Mouse (Mus musculus): ENCODE results near the gene 0610010K14Rik.

The 0610010K14Rik gene

GRCm38 (mm10) chr11:70216103-70216502 is 21.6 kb downstream of the 0610010K14Rik start:
- no peak for DNase-seq (ENCODE audit: low spot score in 2 of 2)

GRCm38 (mm10) chr11:70215301-70215700 is 22.4 kb downstream of the 0610010K14Rik start:
- DNase-seq (ENCODE audit: low spot score in 2 of 2), result peak in 1 of 2 experiments; percentile 39

GRCm38 (mm10) chr11:70214856-70215209 is 22.9 kb downstream of the 0610010K14Rik start:
- no peak for DNase-seq (ENCODE audit: low spot score in 2 of 2)

- DNase-seq (ENCODE audit: low spot score in 2 of 2), result peak; percentile 47 to 61
These were observed 23.4 kb downstream of the 0610010K14Rik start for GRCm38 (mm10) chr11:70214191-70214855.

GRCm38 (mm10) chr11:70213736-70214135 is 24.0 kb downstream of the 0610010K14Rik start:
- DNase-seq (ENCODE audit: low spot score in 2 of 2), result peak; percentile 69 to 79

- DNase-seq (ENCODE audit: low spot score in 2 of 2), result peak; percentile 72 to 82
These were observed 24.8 kb downstream of the 0610010K14Rik start for GRCm38 (mm10) chr11:70212896-70213295.

GRCm38 (mm10) chr11:70212423-70212822 is 25.3 kb downstream of the 0610010K14Rik start, which contains the start of gene Slc16a11:
Gene Slc16a11 (plus strand): TSS chr11:70212752.
- no peak for DNase-seq (ENCODE audit: low spot score in 2 of 2)

GRCm38 (mm10) chr11:70211972-70212371 is 25.7 kb downstream of the 0610010K14Rik start:
- DNase-seq (ENCODE audit: low spot score in 2 of 2), result no peak

- DNase-seq (ENCODE audit: low spot score in 2 of 2), result no peak
These were observed 27.0 kb downstream of the 0610010K14Rik start for GRCm38 (mm10) chr11:70210681-70211080.

GRCm38 (mm10) chr11:70208778-70209388 is 28.8 kb downstream of the 0610010K14Rik start:
- no peak for DNase-seq (ENCODE audit: low spot score in 2 of 2)

GRCm38 (mm10) chr11:70207283-70207682 is 30.4 kb downstream of the 0610010K14Rik start:
- no peak for DNase-seq (ENCODE audit: low spot score in 2 of 2)

- DNase-seq (ENCODE audit: low spot score in 2 of 2), result no peak
These were observed 30.9 kb downstream of the 0610010K14Rik start for GRCm38 (mm10) chr11:70206801-70207200.

GRCm38 (mm10) chr11:70201691-70202090 is 36.0 kb downstream of the 0610010K14Rik start:
- peak; percentile 80 to 89 for DNase-seq (ENCODE audit: low spot score in 2 of 2)

- no peak for DNase-seq (ENCODE audit: low spot score in 2 of 2)
These were observed 37.6 kb downstream of the 0610010K14Rik start for GRCm38 (mm10) chr11:70200036-70200608.

GRCm38 (mm10) chr11:70199107-70199506 is 38.6 kb downstream of the 0610010K14Rik start:
- DNase-seq (ENCODE audit: low spot score in 2 of 2), result no peak

- no peak for DNase-seq (ENCODE audit: low spot score in 2 of 2)
These were observed 39.4 kb downstream of the 0610010K14Rik start for GRCm38 (mm10) chr11:70198332-70198731.

GRCm38 (mm10) chr11:70193354-70194285 is 44.1 kb downstream of the 0610010K14Rik start:
- DNase-seq (ENCODE audit: low spot score in 2 of 2), result no peak

- no peak for DNase-seq (ENCODE audit: low spot score in 2 of 2)
These were observed 45.6 kb downstream of the 0610010K14Rik start for GRCm38 (mm10) chr11:70192157-70192556.

GRCm38 (mm10) chr11:70191188-70191587 is 46.5 kb downstream of the 0610010K14Rik start:
- no peak for DNase-seq (ENCODE audit: low spot score in 2 of 2)

- DNase-seq (ENCODE audit: low spot score in 2 of 2), result no peak
These were observed 48.2 kb downstream of the 0610010K14Rik start for GRCm38 (mm10) chr11:70189319-70190134.
